Mouse (Mus musculus) liver, embryonic 13.5 days (tissue): ENCODE data around the gene Proca1. TPM values are rescaled to one million over a fixed set of nuclear protein-coding genes. Genes with fewer than 3 reads are reported as not detected.
A peak's percentile ranks its signal among the peaks of the same experiment; 100 is the strongest.

Experiments
- ATAC-seq: fragments of 200-750 bp; cut with Nextera tagmentation; 2 replicates; pipeline ENCODE4 v1.8.0; 2017; ENCODE audit warnings: low read depth, mild to moderate bottlenecking, moderate number of reproducible peaks, moderate library complexity
- DNase-seq: peaks from one replicate; pipeline ENCODE4 v3.0.0; 2022
- H3K27ac ChIP-seq: fragments of 300-500 bp; sonication (generic); 2 replicates; pipeline ENCODE4 v1.5.1; 2015; ENCODE audit warnings: moderate library complexity, mild to moderate bottlenecking, inconsistent platforms
- H3K27me3 ChIP-seq: fragments of 300-500 bp; sonication (generic); 2 replicates; pipeline ENCODE4 v1.6.1; 2015; ENCODE audit warnings: mild to moderate bottlenecking, inconsistent platforms
- H3K36me3 ChIP-seq: fragments of 300-500 bp; sonication (generic); 2 replicates; pipeline ENCODE4 v1.6.1; 2015; ENCODE audit warnings: mild to moderate bottlenecking, inconsistent platforms
- H3K4me1 ChIP-seq: fragments of 300-500 bp; sonication (generic); replicated peaks from 2 replicates; pipeline ENCODE4 v1.6.1; 2015; ENCODE audit warnings: inconsistent platforms
- H3K4me2 ChIP-seq: fragments of 300-500 bp; sonication (generic); 2 replicates; pipeline ENCODE4 v1.6.1; 2015; ENCODE audit warnings: inconsistent platforms, mild to moderate bottlenecking, moderate library complexity
- H3K4me3 ChIP-seq: fragments of 300-500 bp; sonication (generic); replicated peaks from 2 replicates; pipeline ENCODE4 v1.5.1; 2015; ENCODE audit warnings: mild to moderate bottlenecking, inconsistent platforms
- H3K9ac ChIP-seq: fragments of 300-500 bp; sonication (generic); 2 replicates; pipeline ENCODE4 v1.6.1; 2015; ENCODE audit warnings: mild to moderate bottlenecking, inconsistent platforms
- H3K9me3 ChIP-seq: fragments of 300-500 bp; sonication (generic); replicated peaks from 2 replicates; pipeline ENCODE4 v1.6.1; 2016; ENCODE audit warnings: inconsistent platforms
- WGBS: fragments of 180-500 bp; shearing (Covaris S2); methylation state at CpG from one replicate; pipeline ENCODE4 v1.1.7; 2015; ENCODE audit not compliant: insufficient replicate concordance; 5-methylcytosine and 5-hydroxymethylcytosine counted together
- polyA plus RNA-seq: library from polyadenylated mRNA; unstranded; fragments of >200 nt; fragmentation: Nextera tagmentation; extraction: Ambion mirVana; gene quantifications from 2 replicates; pipeline ENCODE4 v1.2.1, GENCODE M21; 2015

The Proca1 gene
- polyA plus RNA-seq, 1 experiment from 2014 or later, result 0.44 TPM

GRCm38 (mm10) chr11:78160171-78160570 is 33.0 kb upstream of the Proca1 start:
- 88% methylated on average over 18 of the region's 18 CpGs for whole genome bisulfite sequencing
- peaks cover 72% of the 10 kb centered on the region for H3K36me3 ChIP-seq
- H3K9ac ChIP-seq, result no peak overlapping the region
- H3K4me2 ChIP-seq, result no peak overlapping the region
- no peak overlapping the region for H3K27ac ChIP-seq
- H3K27me3 ChIP-seq, result no peaks in the 10 kb centered on the region
- H3K9me3 ChIP-seq, result no peaks in the 10 kb centered on the region
- H3K4me1 ChIP-seq, result peaks cover 62% of the 10 kb centered on the region
- no peak for ATAC-seq
- DNase-seq, result no peak
- no peak overlapping the region for H3K4me3 ChIP-seq

GRCm38 (mm10) chr11:78160675-78161074 is 32.5 kb upstream of the Proca1 start:
- no peak for DNase-seq
- no peak overlapping the region for H3K4me2 ChIP-seq
- H3K9me3 ChIP-seq, result no peaks in the 10 kb centered on the region
- no peak overlapping the region for H3K9ac ChIP-seq
- peaks cover 64% of the 10 kb centered on the region for H3K4me1 ChIP-seq
- H3K4me3 ChIP-seq, result no peak overlapping the region
- WGBS, result 90% methylated on average over 3 of the region's 3 CpGs
- peaks cover 70% of the 10 kb centered on the region for H3K36me3 ChIP-seq
- H3K27me3 ChIP-seq, result no peaks in the 10 kb centered on the region
- peak overlapping the region; percentile 34; the same call in 1 of the 2 replicates for H3K27ac ChIP-seq
- ATAC-seq, result no peak

- Histone ChIP-seq H3K9ac (peak overlapping the region; percentile 99; the same call in 1 of the 2 replicates), H3K36me3 (peaks cover 68% of the 10 kb centered on the region), H3K27ac (peak overlapping the region; percentile 34), H3K9me3 (no peaks in the 10 kb centered on the region), H3K4me3 (no peak overlapping the region), H3K4me2 (no peak overlapping the region), H3K4me1 (peaks cover 69% of the 10 kb centered on the region), H3K27me3 (no peaks in the 10 kb centered on the region)
- no peak for DNase-seq
- 69% methylated on average over 14 of the region's 14 CpGs for WGBS
- ATAC-seq, result no peak
Measured at GRCm38 (mm10) chr11:78161169-78161568, 32.0 kb upstream of the Proca1 start.

GRCm38 (mm10) chr11:78161968-78162367 is 31.2 kb upstream of the Proca1 start:
- ATAC-seq, result no peak
- WGBS, result 61% methylated on average over 4 of the region's 4 CpGs
- Histone ChIP-seq H3K27ac (peak overlapping the region; percentile 91), H3K4me2 (peak overlapping the region; percentile 100), H3K27me3 (no peaks in the 10 kb centered on the region), H3K4me3 (peak overlapping the region; percentile 95; the same call in 1 of the 2 replicates), H3K9me3 (no peaks in the 10 kb centered on the region), H3K9ac (peak overlapping the region; percentile 99), H3K4me1 (peaks cover 77% of the 10 kb centered on the region), H3K36me3 (peaks cover 61% of the 10 kb centered on the region)
- no peak for DNase-seq

- WGBS, result 74% methylated on average over 6 of the region's 6 CpGs
- DNase-seq (no peak), ATAC-seq (no peak)
- Histone ChIP-seq H3K27ac (peak overlapping the region; percentile 91), H3K9ac (peak overlapping the region; percentile 99), H3K36me3 (peaks cover 57% of the 10 kb centered on the region), H3K4me3 (peak overlapping the region; percentile 95), H3K4me2 (peak overlapping the region; percentile 100), H3K9me3 (no peaks in the 10 kb centered on the region), H3K4me1 (peaks cover 82% of the 10 kb centered on the region), H3K27me3 (no peaks in the 10 kb centered on the region)
Measured at GRCm38 (mm10) chr11:78162504-78162903, 30.7 kb upstream of the Proca1 start.

GRCm38 (mm10) chr11:78163045-78163444 is 30.1 kb upstream of the Proca1 start:
- Histone ChIP-seq H3K27me3 (no peaks in the 10 kb centered on the region), H3K4me3 (peak overlapping the region; percentile 95), H3K27ac (peak overlapping the region; percentile 91), H3K36me3 (peaks cover 51% of the 10 kb centered on the region), H3K4me2 (peak overlapping the region; percentile 100), H3K9me3 (no peaks in the 10 kb centered on the region), H3K9ac (peak overlapping the region; percentile 99), H3K4me1 (peaks cover 86% of the 10 kb centered on the region)
- ATAC-seq (no peak), DNase-seq (no peak)
- 87% methylated on average over 2 of the region's 2 CpGs for WGBS

- Histone ChIP-seq H3K9ac (peak overlapping the region; percentile 99), H3K9me3 (no peaks in the 10 kb centered on the region), H3K4me3 (peak overlapping the region; percentile 95), H3K27me3 (no peaks in the 10 kb centered on the region), H3K36me3 (peaks cover 42% of the 10 kb centered on the region), H3K27ac (peak overlapping the region; percentile 91), H3K4me1 (peaks cover 91% of the 10 kb centered on the region), H3K4me2 (peak overlapping the region; percentile 100)
- DNase-seq (no peak), ATAC-seq (no peak)
- WGBS, result 2% methylated on average over 22 of the region's 22 CpGs
Measured at GRCm38 (mm10) chr11:78163681-78164603, 29.2 kb upstream of the Proca1 start.

GRCm38 (mm10) chr11:78164604-78164923 is 28.6 kb upstream of the Proca1 start:
- Histone ChIP-seq H3K9ac (peak overlapping the region; percentile 99), H3K4me2 (peak overlapping the region; percentile 100), H3K4me3 (peak overlapping the region; percentile 95), H3K9me3 (no peaks in the 10 kb centered on the region), H3K36me3 (peaks cover 39% of the 10 kb centered on the region), H3K27ac (peak overlapping the region; percentile 91), H3K27me3 (no peaks in the 10 kb centered on the region), H3K4me1 (peaks cover 92% of the 10 kb centered on the region)
- WGBS, result 0% methylated on average over 14 of the region's 14 CpGs
- ATAC-seq, result no peak
- no peak for DNase-seq

- no peaks in the 10 kb centered on the region for H3K27me3 ChIP-seq
- WGBS, result under 1% methylated on average over 76 of the region's 78 CpGs
- H3K36me3 ChIP-seq, result peaks cover 34% of the 10 kb centered on the region
- peak; percentile 79 for ATAC-seq
- H3K4me2 ChIP-seq, result peak within 1 kb of the TSS; percentile 100
- DNase-seq, result peak; percentile 73
- H3K27ac ChIP-seq, result peak within 1 kb of the TSS; percentile 91
- H3K4me3 ChIP-seq, result peak within 1 kb of the TSS; percentile 95
- H3K9ac ChIP-seq, result peak within 1 kb of the TSS; percentile 99
- H3K9me3 ChIP-seq, result no peaks in the 10 kb centered on the region
- peaks cover 92% of the 10 kb centered on the region for H3K4me1 ChIP-seq
Measured at GRCm38 (mm10) chr11:78164924-78165760, 28.1 kb upstream of the Proca1 start, which contains the start of gene Traf4. Gene Traf4 (minus strand): TSS chr11:78165589.

- 4% methylated on average over 16 of the region's 16 CpGs for WGBS
- DNase-seq, result no peak
- H3K4me1 ChIP-seq, result peaks cover 92% of the 10 kb centered on the region
Measured at GRCm38 (mm10) chr11:78165761-78166109, 27.5 kb upstream of the Proca1 start.

GRCm38 (mm10) chr11:78166161-78166560 is 27.0 kb upstream of the Proca1 start:
- ATAC-seq (no peak), DNase-seq (no peak)
- H3K27ac ChIP-seq, result peak overlapping the region; percentile 91
- peaks cover 30% of the 10 kb centered on the region for H3K36me3 ChIP-seq
- peak overlapping the region; percentile 100 for H3K4me2 ChIP-seq
- H3K9ac ChIP-seq, result peak overlapping the region; percentile 99
- H3K4me3 ChIP-seq, result peak overlapping the region; percentile 95
- H3K9me3 ChIP-seq, result no peaks in the 10 kb centered on the region
- WGBS, result 51% methylated on average over 4 of the region's 4 CpGs
- peaks cover 92% of the 10 kb centered on the region for H3K4me1 ChIP-seq
- H3K27me3 ChIP-seq, result no peaks in the 10 kb centered on the region

More at GRCm38 (mm10) chr11:78165761-78166109, 27.5 kb upstream of the Proca1 start:
- peak; percentile 19 for ATAC-seq
- H3K36me3 ChIP-seq, result peaks cover 30% of the 10 kb centered on the region
- H3K9me3 ChIP-seq, result no peaks in the 10 kb centered on the region
- no peaks in the 10 kb centered on the region for H3K27me3 ChIP-seq
- H3K4me2 ChIP-seq, result peak overlapping the region; percentile 100
- H3K9ac ChIP-seq, result peak overlapping the region; percentile 99
- peak overlapping the region; percentile 95 for H3K4me3 ChIP-seq
- peak overlapping the region; percentile 91 for H3K27ac ChIP-seq
